Comparison of ENCODE assay signal across 23 mouse cellular contexts in the genomic region with DNA sequence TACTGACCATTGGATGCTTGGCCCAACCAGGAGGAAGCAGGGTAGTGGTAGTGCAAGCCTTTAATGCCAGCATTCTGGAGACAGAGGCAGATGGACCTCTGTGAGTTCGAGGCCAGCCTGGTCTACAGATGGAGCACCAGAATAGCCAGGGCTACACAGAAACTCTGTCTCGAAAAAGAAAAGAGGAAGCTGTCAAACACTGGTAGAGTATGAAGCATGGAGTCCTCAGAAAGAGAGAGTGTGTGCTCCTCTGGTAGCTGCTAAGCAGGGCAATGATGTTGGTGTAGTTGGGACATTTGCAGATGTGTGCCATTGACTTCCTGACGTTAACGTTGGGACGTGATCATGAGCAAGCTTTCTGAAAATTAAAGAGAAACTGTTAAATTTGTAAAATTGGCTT. TPM values are rescaled to one million over a fixed set of nuclear protein-coding genes. Genes with fewer than 3 reads are reported as not detected.
"Had no signal": no experiment of that assay in that cellular context is flagged by ENCODE, and none has a peak within 500 bp of the region (broad histone marks: within the 10 kb centered on the region; RNA-seq: fewer than 3 reads in every experiment).

No protein-coding gene starts in this region.

- H3K27me3 ChIP-seq: heart, embryonic 12.5 days; hindbrain, embryonic 15.5 days; limb, embryonic 13.5 days; limb, embryonic 15.5 days; liver, embryonic 12.5 days had no signal

- ATAC-seq: hindbrain, postnatal 0 days; intestine, embryonic 16.5 days; liver, embryonic 12.5 days had no signal

- DNase-seq: gastrocnemius, postnatal 14 days; gastrocnemius, postnatal 36 days; heart, adult 18-20 months; heart, postnatal 10 days; heart, postnatal 36 days; kidney, adult 18-20 months; kidney, adult 8-10 months; kidney, postnatal 10 days; kidney, postnatal 25 days; layer of hippocampus, adult 9-11 months; layer of hippocampus, postnatal 36 days; left cerebral cortex, postnatal 4 days had no signal

- H3K36me3 ChIP-seq: heart, embryonic 10.5 days; heart, embryonic 12.5 days; hindbrain, embryonic 13.5 days; hindbrain, embryonic 15.5 days; limb, embryonic 13.5 days; limb, embryonic 15.5 days had no signal

RNA-seq across cellular contexts. Expression of gene Gm43518, which starts 11.3 kb away (rescaled TPM):
- total RNA-seq: gastrocnemius, adult 18-20 months; heart, postnatal 36 days had no signal

RNA-seq across cellular contexts. Expression of gene Hcar1, which starts 58.7 kb away (rescaled TPM):
- total RNA-seq: hematopoietic stem cell, adult 5-6 weeks had no signal
